Mouse (Mus musculus): ENCODE results near the gene Dlg4.
"Not testable (repeated sequence)": the region's sequence is repeated elsewhere in the genome, so short reads cannot be mapped to it uniquely, and the experiment has no call there.

The Dlg4 gene

GRCm38 (mm10) chr11:69996161-69997061 is 20.3 kb upstream of the Dlg4 start:
- peak; percentile 84 for DNase-seq (ENCODE audit: low read depth)

DNA sequence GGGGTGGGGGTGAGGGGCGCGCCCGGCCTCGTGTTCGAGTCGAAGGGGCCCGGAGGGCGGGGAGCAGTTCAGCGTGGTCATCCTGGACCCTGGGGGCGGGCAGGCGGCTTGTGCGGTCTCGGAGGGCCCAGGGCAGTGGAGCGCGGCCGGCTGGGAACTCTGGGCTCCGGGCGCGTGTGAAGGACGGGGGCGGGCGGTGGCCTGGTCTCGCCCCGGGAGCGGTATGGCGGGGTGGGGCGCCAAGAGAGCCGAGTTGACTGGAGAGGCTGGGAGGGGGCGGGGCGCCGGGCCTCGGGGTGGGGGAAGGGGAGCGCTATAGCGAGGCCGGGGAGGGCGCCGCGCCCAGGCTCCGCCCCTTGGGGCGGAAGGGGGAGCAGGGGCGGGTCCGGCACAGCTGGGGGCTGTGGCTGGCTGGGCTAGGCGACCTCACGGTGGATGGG is 19.7 kb upstream of the Dlg4 start:
- DNase-seq (ENCODE audit: low read depth), result peak; percentile 92

DNA sequence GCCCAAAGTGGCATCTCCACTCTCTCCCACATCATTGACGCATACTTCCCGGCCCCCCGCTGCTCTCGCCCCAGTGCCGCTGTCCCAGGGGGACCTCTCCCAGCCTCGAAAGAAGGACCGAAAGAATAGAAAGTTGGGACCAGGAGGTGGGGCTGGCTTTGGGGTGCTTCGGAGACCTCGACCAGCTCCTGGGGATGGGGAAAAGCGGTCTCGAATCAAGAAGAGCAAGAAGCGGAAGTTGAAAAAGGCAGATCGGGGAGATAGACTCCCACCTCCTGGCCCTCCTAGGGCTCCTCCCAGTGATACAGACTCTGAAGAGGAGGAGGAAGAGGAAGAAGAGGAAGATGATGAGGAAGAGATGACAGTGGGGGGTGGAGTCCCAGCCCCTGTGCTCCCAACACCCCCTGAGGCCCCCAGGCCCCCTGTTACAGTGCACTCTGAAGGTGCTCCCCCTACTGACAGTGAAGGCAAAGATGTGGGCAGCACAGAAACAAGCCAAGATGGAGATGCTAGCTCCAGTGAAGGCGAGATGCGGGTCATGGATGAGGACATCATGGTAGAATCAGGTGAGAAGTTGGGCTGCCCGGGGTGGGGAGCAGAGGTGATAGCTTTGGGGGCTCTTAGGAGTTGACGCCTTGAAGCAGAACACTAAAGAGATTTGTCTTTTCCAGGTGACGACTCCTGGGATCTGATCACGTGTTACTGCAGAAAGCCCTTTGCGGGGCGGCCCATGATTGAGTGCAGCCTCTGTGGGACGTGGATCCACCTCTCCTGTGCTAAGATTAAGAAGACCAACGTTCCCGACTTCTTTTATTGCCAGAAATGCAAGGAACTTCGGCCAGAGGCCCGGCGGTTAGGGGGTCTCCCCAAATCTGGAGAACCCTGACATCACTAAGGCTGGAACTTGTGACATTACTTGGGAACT is 17.9 kb upstream of the Dlg4 start:
- DNase-seq (ENCODE audit: low read depth), result peak; percentile 49

DNA sequence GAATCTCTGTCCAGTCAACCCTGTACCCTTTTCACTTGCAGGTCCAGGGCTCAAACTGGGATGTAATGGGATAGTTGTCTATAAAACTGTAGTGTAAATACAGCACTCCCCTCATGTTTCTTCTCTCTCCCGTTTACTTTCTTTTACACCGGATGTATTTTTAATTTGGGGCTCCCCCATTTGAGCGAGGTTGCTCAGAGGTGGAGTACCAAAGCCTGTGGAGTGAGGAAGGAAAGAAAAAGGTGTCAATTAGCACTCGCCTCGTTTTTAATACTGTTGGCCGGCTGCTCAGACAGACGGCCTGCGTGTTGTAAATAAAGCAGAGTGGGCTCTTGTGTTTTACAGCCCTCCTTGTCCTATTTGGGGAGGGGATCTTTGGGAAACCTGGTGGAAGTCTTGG is 17.1 kb upstream of the Dlg4 start:
- DNase-seq (ENCODE audit: low read depth), result peak; percentile 77

- DNase-seq (ENCODE audit: low read depth), result peak; percentile 97
Observed at GRCm38 (mm10) chr11:70000396-70000898, 16.3 kb upstream of the Dlg4 start, which contains the start of gene Dvl2. Dvl2 (plus strand) TSS chr11:70000595.

DNA sequence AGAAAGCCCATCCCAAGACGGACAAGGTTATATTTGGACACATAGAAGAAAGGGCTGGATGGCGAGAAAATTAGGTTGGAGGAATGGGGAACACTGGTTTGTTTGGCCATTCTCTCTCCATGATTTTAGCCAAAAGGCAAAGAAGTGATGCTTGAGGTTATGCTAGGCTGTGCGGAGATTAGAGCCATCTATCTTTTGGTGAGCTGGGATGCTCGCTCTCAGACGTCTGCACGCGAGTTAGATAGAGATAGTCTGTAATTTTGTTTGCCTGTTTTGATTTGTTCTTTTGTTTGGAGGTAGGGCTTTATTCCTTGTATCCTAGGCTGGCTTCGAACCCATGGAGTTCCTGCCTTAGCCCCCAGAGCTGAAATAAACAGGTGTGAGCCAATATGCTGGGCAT is 15.6 kb upstream of the Dlg4 start:
- no peak for DNase-seq (ENCODE audit: low read depth)

- peak; percentile 86 for DNase-seq (ENCODE audit: low read depth)
Observed at GRCm38 (mm10) chr11:70001865-70002264, 14.9 kb upstream of the Dlg4 start.

- DNase-seq (ENCODE audit: low read depth), result no peak
Observed at GRCm38 (mm10) chr11:70002471-70002870, 14.3 kb upstream of the Dlg4 start.

DNA sequence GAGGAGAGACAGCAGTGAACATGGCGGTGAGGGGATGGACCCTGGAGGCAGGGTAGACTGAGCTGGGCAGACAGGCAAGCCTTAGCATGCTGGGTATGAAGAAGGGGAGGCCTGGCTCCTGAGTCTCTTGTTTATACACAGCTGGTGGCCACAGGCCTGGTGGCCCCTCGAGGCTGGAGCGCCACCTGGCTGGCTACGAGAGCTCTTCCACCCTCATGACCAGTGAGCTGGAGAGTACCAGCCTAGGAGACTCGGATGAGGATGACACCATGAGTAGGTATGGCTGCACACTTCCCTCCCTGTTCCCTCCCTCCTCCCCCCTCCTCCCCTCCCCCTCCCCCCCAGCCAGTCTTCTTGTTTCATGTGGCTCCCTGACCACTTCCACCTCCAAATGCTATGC is 11.2 kb upstream of the Dlg4 start:
- DNase-seq (ENCODE audit: low read depth), result peak; percentile 58

GRCm38 (mm10) chr11:70010033-70010432 is 6.7 kb upstream of the Dlg4 start:
- DNase-seq (ENCODE audit: low read depth), result no peak

GRCm38 (mm10) chr11:70010548-70010947 is 6.2 kb upstream of the Dlg4 start:
- DNase-seq (ENCODE audit: low read depth), result no peak

DNA sequence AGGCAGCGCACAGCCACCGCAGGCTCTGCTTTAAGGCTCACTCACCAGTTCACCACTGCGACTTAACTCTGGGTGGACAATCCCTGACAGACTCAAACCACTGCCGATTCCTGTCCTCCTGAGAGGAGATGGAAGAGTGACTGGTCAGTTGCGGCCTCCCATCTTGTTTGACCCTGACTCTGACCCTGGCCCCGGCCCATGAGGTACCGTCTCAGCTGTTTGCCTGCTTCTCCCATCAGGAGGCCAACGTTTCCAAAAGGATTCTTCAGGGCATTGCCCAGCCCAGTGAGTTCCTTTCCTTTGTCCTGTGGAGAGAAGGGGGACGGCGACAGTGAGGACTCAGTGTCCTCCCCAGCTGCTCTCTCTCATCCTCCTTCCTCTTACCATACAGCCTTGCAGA is 5.8 kb upstream of the Dlg4 start:
- DNase-seq (ENCODE audit: low read depth), result no peak

DNA sequence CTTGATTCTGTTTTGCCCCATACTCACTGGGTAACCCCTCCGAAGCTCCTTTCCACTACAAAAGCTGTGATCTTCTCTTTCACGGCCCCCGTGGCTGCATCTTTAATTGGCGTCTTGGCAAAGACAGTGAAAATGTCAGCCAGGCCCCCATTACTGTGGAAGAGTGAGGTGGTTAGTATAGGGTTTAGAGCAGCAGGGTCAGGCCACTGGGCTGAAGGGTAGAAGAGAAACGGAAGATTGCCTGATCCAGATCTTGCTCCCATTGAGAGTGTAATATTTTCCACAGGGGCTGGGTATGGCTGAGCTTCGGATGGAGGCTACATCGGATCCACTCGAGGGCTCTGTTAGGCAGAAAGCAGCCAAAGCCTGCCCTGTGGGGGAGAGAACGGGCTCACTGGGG is 3.8 kb upstream of the Dlg4 start:
- DNase-seq (ENCODE audit: low read depth), result no peak

GRCm38 (mm10) chr11:70013408-70013807 is 3.3 kb upstream of the Dlg4 start:
- no peak for DNase-seq (ENCODE audit: low read depth)

DNA sequence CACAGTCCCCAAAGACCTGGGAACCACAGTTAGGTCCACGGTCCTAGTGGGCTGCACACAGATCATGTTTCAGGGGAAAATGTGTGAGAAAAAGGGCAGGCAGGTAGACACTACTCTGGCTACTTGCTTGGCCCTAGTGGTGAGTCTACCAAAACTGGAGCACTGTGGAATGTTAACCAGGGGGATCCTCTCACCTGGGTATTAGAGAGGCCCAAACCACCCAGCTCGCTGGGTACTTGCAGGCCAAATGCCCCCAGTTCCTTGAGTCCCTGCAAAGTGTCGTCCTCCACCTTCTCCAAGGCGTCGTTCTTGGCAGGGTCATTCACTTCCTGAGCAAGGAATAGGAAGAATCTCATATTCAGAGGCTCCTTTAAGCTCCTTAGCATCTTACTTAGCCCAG is 2.7 kb upstream of the Dlg4 start:
- no peak for DNase-seq (ENCODE audit: low read depth)

DNA sequence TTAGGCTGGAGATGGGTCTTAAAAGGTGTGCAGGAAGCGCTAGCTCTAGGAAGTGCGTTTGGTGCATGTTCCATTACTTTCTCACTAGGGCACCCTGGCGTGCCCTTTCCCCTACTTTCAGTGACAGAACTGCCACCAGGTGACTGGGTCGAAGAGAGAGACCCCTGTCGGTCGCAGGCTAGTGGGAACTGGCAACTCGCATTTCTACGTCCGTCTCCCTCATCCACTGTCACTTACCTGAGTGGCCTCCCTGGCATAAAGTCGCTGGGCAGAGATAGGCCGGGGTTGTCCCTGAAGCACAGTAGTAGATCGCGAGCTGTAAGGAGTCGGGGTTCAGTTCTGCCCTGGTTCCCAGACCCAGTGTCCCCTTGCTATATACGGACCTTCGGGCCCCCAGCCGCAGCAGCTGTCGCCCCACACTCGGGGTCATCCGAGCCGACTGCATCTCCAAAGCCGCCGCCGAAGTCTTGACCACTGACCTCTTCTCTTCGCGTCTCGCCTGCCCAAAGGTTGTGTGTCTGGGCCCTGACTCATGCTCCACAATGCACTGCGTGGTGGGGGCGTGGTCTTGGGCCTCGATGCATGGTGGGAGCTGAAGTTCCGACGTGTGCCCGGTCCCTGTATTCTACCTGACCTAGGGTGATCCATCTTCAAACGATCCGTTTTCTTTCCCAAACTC is 1.7 kb upstream of the Dlg4 start, which contains the start of gene Acadvl:
Gene Acadvl, minus strand, starts transcription at position 532 of the 679 bp plus-strand sequence.
- peak; percentile 89 for DNase-seq (ENCODE audit: low read depth)

DNA sequence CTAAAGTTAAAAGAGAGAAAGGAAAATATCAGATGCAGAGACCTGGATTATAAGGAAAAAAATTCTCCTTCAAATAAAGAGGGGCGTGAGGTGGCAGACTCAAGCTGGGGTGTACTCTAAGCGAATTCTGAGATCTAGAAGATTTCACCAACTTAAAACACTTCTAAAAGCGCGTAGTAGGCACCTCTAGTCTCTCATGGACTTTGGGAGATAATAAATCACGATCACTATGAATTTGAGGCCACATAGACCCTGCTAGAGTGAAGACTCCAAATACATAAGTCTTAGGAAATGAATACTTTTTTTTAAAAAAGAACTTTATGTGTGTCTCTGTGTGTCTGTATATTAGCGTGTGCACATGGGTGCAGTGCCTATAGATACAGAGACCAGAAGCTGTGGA is 1.1 kb upstream of the Dlg4 start:
- no peak for DNase-seq (ENCODE audit: low read depth)

GRCm38 (mm10) chr11:70016177-70016576 is 565 bp upstream of the Dlg4 start:
- not testable (repeated sequence) for DNase-seq (ENCODE audit: low read depth)

GRCm38 (mm10) chr11:70017199-70017767 is 541 bp downstream of the Dlg4 start:
- DNase-seq (ENCODE audit: low read depth), result no peak

GRCm38 (mm10) chr11:70018131-70018990 is 1.6 kb downstream of the Dlg4 start:
- peak; percentile 59 for DNase-seq (ENCODE audit: low read depth)

All from induced T-regulatory cell, adult 2 months (primary cell).